Mouse (Mus musculus): ENCODE results near the gene Als2. TPM values are rescaled to one million over a fixed set of nuclear protein-coding genes. Genes with fewer than 3 reads are reported as not detected.
A peak's percentile ranks its signal among the peaks of the same experiment; 100 is the strongest.

The Als2 gene
- polyA plus RNA-seq, 1 experiment from 2014 or later = 18.0 TPM

DNA sequence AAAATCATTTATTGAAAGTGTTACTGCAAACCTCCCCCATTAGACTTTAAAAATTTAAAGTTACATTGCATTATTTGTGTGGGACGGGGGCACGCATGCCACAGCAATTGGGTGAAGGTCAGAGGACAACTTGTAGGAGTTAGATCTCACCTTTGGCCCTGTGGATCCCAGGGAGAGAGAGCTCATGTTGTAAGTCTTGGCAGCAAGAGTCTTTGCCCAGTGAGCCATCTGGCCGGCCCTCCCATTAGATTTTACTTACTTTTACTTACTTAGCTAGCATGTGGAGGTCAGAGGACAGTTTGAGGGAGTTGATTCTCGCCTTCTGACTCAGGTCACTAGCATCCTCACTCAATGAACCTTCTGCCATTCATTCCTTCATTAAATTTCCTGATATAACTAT, 79.2 kb downstream of the Als2 start:
- H3K4me1 ChIP-seq (replicated peaks) = 0 out of 2 replicates have a peak, but pooled peaks cover 3% of the 10 kb centered on the region
- 86% methylated on average over 4 of the region's 4 CpGs for WGBS

DNA sequence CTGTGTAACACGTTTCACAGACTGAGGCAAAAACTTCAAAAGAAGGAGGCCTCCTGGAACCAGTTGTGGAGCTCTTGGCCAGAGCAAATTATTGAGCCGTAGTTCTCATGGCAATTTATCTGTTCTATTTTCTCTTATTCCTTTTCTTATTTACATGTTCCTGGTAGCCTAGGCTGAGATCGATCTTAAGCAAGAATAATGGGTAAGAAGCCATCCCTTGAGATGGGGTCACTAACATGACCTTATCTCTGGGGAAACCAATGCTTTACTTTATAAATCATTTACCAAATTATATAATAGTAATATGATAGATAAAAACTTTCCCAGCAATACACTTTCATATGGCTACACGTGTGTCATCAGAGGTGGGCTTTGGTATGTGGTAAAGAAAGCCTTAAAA, 84.7 kb downstream of the Als2 start:
- Histone ChIP-seq H3K36me3 (no peaks in the 10 kb centered on the region), H3K27me3 (ENCODE audit: insufficient read depth, poor library complexity, severe bottlenecking) (no peaks in the 10 kb centered on the region), H3K27ac (no peak overlapping the region), H3K4me1 (replicated peaks) (no peaks in the 10 kb centered on the region), H3K4me3 (no peak overlapping the region), H3K9me3 (no peaks in the 10 kb centered on the region)
- DNase-seq (ENCODE audit: low spot score) = no peak
- WGBS = 76% methylated on average over 4 of the region's 4 CpGs

More for the DNA sequence above, 79.2 kb downstream of the Als2 start:
- Histone ChIP-seq H3K4me3 (no peak overlapping the region), H3K36me3 (0 out of 2 replicates have a peak, but pooled peaks cover 4% of the 10 kb centered on the region), H3K9me3 (no peaks in the 10 kb centered on the region), H3K27ac (no peak overlapping the region), H3K27me3 (ENCODE audit: insufficient read depth, poor library complexity, severe bottlenecking) (no peaks in the 10 kb centered on the region)
- no peak for DNase-seq (ENCODE audit: low spot score)

DNA sequence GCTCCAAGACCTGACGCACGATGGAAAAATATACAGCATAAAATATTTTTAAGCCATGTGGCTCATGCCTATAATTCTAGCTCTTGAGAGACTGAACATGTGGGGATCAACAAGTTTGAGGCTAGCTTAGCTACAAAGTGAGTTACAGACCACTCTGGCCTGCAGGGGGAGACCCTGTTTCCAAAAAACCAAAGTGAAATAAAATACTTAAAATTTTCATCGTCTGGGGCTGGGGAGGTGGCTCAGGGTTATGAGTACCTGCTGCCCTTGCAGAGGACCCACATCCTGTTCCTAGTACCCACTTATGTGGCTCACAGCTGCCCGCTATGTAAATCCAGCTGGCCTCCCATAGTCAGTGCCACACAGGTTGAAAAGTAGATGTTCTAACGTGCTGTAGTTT, 86.5 kb downstream of the Als2 start:
- no peak overlapping the region for H3K27ac ChIP-seq
- H3K4me1 ChIP-seq (replicated peaks) = no peaks in the 10 kb centered on the region
- no peak for DNase-seq (ENCODE audit: low spot score)
- no peaks in the 10 kb centered on the region for H3K9me3 ChIP-seq
- no peak overlapping the region for H3K4me3 ChIP-seq
- H3K27me3 ChIP-seq (ENCODE audit: insufficient read depth, poor library complexity, severe bottlenecking) = no peaks in the 10 kb centered on the region
- WGBS = 84% methylated on average over 5 of the region's 5 CpGs
- H3K36me3 ChIP-seq = no peaks in the 10 kb centered on the region

DNA sequence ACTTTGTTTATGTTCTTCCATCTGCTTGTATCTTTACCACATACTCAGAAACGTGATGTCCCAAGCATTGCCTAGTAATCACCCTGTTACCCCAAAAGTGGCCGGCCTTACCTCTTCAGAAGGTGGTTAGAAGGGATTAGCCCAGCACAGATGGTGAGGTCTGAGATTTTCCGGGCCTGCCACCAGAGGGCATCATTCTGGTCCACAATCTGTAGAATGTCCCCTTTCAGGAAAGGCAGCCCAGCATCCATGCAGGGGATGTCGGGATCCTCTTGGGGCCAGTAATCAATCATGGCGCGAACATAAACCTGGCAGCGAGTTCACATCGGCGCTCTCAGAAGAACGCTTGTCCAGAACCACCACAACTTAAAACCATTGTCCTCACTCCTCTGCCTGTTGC, 92.5 kb downstream of the Als2 start:
- no peak for DNase-seq (ENCODE audit: low spot score)
- Histone ChIP-seq H3K4me1 (replicated peaks) (no peaks in the 10 kb centered on the region), H3K9me3 (0 out of 2 replicates have a peak, but pooled peaks cover 3% of the 10 kb centered on the region), H3K4me3 (no peak overlapping the region), H3K36me3 (no peaks in the 10 kb centered on the region), H3K27ac (no peak overlapping the region), H3K27me3 (ENCODE audit: insufficient read depth, poor library complexity, severe bottlenecking) (no peaks in the 10 kb centered on the region)
- WGBS = 82% methylated on average over 10 of the region's 10 CpGs

DNA sequence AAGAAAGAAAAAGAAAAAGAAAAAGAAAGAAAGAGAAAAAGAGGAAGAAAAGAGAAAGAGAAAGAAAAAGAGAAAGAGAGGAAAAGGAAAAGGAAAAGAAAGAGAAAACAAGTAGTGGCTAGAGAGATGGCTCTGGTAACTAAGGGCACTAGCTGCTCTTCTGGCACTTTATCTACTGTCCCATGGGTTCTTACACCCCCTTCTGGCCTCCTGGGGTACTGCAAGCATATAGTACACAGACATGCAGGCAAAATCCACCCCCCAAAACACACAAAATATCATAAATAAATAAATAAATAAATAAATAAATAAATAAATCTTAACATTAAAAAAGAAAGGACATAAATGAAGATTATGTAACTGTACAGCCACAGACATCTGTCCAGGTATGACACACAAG, 94.2 kb downstream of the Als2 start:
- H3K4me3 ChIP-seq = no peak overlapping the region
- no peaks in the 10 kb centered on the region for H3K36me3 ChIP-seq
- 0 out of 2 replicates have a peak, but pooled peaks cover 3% of the 10 kb centered on the region for H3K9me3 ChIP-seq
- H3K27ac ChIP-seq = no peak overlapping the region
- H3K27me3 ChIP-seq (ENCODE audit: insufficient read depth, poor library complexity, severe bottlenecking) = no peaks in the 10 kb centered on the region
- DNase-seq (ENCODE audit: low spot score) = peak; percentile 60
- no peaks in the 10 kb centered on the region for H3K4me1 ChIP-seq (replicated peaks)

DNA sequence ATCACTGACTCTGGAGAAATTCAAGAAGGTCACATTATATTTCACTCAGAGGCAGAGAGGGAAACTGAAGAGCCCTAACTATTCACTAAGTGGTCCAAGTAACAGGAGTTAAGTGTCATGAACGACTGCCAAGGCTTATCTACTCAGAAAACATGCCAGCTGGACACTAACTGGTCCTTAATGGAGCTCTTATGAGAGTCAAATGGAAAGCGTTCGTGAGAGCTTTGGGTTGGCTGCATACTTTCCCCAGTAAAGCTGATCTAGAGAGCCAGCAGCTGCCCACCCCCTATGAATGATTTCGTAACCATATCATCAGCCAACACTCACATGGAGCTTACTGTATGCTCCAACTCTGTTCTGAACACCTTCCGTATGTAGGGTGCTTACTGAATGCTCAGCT, 102.6 kb downstream of the Als2 start:
- DNase-seq (ENCODE audit: low spot score) = no peak
- H3K4me3 ChIP-seq = no peak overlapping the region
- H3K36me3 ChIP-seq = no peaks in the 10 kb centered on the region
- H3K4me1 ChIP-seq (replicated peaks) = no peaks in the 10 kb centered on the region
- WGBS = 83% methylated on average over 5 of the region's 5 CpGs
- no peaks in the 10 kb centered on the region for H3K27me3 ChIP-seq (ENCODE audit: insufficient read depth, poor library complexity, severe bottlenecking)
- no peaks in the 10 kb centered on the region for H3K9me3 ChIP-seq
- no peak overlapping the region for H3K27ac ChIP-seq

DNA sequence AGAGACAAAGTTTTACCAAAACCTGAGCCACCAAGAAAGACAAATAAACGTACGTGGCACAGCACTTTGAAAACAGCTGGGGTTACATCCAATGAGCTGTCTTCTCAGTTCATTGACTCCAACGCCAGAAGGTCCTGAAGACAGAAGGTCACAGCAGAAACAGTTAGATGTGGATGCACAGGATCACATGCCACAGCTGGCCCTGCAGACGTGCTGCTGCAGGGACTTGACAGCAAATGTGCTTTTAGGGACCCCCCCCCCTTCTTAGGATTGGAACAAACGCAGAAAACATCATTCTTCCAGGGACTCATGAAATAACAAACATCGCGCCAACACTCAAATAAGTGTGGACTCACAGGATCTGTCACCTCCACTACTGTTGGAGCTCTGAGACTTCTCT, 108.2 kb downstream of the Als2 start:
- Histone ChIP-seq H3K27ac (no peak overlapping the region), H3K4me1 (replicated peaks) (no peaks in the 10 kb centered on the region), H3K27me3 (ENCODE audit: insufficient read depth, poor library complexity, severe bottlenecking) (no peaks in the 10 kb centered on the region), H3K36me3 (no peaks in the 10 kb centered on the region), H3K4me3 (no peak overlapping the region), H3K9me3 (no peaks in the 10 kb centered on the region)
- 77% methylated on average over 7 of the region's 7 CpGs for WGBS
- DNase-seq (ENCODE audit: low spot score) = no peak

DNA sequence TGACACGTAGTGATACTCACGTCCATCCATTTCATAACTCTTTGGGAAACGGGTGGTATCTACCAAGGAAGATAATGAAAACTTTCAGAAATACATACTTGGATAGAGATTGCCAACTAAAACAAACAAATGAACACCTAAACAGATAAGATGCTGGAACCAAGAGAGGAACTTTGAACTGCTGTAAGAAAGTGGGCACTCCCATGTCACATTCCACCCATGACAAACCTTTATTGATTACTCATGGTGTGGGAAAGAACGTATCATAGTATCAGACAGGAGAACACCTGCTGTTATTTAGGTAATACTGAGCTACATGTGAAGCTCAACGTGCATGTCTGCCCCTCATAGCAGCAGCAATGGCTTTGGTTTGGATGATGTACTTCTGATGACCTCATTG, 111.5 kb downstream of the Als2 start:
- no peaks in the 10 kb centered on the region for H3K9me3 ChIP-seq
- H3K36me3 ChIP-seq = no peaks in the 10 kb centered on the region
- H3K27me3 ChIP-seq (ENCODE audit: insufficient read depth, poor library complexity, severe bottlenecking) = no peaks in the 10 kb centered on the region
- peaks cover 2% of the 10 kb centered on the region; the same call in 1 of the 2 replicates for H3K4me1 ChIP-seq (replicated peaks)
- H3K4me3 ChIP-seq = no peak overlapping the region
- DNase-seq (ENCODE audit: low spot score) = no peak
- 79% methylated on average over 5 of the region's 5 CpGs for WGBS
- H3K27ac ChIP-seq = no peak overlapping the region

DNA sequence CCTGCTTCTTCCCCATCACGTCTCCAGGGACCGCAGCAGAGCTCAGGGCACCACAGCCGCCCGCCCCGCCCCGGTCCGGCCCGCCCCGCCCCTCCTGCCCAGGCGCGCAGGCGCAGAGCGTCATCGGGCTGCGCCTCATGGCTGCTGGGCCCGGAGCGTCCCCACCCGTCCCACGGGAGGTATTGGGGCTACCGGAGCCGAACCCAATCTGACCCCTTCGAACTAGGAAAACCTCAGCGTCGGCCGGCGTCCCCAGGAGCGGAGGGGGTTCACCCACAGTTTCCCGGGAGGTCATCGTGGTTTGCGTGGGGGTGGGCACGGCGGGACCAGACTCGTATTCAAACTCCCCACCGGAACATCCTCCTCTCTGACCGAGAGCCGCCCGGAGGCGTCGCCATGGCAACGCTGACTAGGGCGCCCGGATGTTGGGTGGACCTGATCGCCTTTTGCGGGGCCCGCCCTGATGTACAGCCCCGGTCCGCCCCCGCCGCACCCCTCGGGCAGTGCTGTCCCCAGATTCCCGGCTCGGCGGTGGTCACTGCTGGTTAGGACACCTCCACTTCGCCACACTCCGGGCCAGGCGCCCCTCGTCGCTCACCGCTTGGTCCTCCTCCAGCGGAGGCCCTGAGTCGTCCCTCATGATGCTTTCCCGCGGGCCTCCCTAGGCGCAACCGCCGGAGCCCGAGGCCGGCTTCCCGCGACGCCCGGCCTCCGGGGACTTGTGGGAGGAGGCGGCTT, 117.1 kb downstream of the Als2 start, which contains the start of gene Tmem237:
TSS of gene Tmem237 (minus strand) at position 689 of the 738 bp plus-strand sequence.
- Histone ChIP-seq H3K9me3 (no peaks in the 10 kb centered on the region), H3K4me1 (replicated peaks) (peaks cover 21% of the 10 kb centered on the region), H3K36me3 (peaks cover 20% of the 10 kb centered on the region; the same call in 1 of the 2 replicates), H3K4me3 (peak within 1 kb of the TSS; percentile 86), H3K27ac (peak within 1 kb of the TSS; percentile 97), H3K27me3 (ENCODE audit: insufficient read depth, poor library complexity, severe bottlenecking) (no peaks in the 10 kb centered on the region)
- under 1% methylated on average over 74 of the region's 74 CpGs for WGBS
- DNase-seq (ENCODE audit: low spot score) = peak; percentile 96

Other genes starting within 250 kb of the Als2 start
- not detected in 2 replicates for gene C2cd6, start 142.3 kb downstream of the Als2 start, polyA plus RNA-seq (2016; fragmentation: Nextera tagmentation; extraction: Ambion mirVana)
- gene Tmem237, start 116.8 kb downstream of the Als2 start, polyA plus RNA-seq (2016; fragmentation: Nextera tagmentation; extraction: Ambion mirVana) = 40.1 and 46.5 TPM in 2 replicates
- gene Mpp4, start 73.8 kb downstream of the Als2 start, polyA plus RNA-seq (2016; fragmentation: Nextera tagmentation; extraction: Ambion mirVana) = 0.22 and 0.51 TPM in 2 replicates
- 1.3 and 1.7 TPM in 2 replicates for gene Cdk15, start 19.7 kb upstream of the Als2 start, polyA plus RNA-seq (2016; fragmentation: Nextera tagmentation; extraction: Ambion mirVana)
- 14.4 and 16.1 TPM in 2 replicates for gene Fzd7, start 245.2 kb upstream of the Als2 start, polyA plus RNA-seq (2016; fragmentation: Nextera tagmentation; extraction: Ambion mirVana)

Measured in hindbrain, embryonic 10.5 days (tissue).